Mouse (Mus musculus) spleen, adult 12 weeks (tissue): ENCODE data around the gene C1qtnf2.

Experiments used
- DNase-seq: peaks from one replicate; pipeline ENCODE4 v3.0.0; 2022; ENCODE audit warnings: low spot score

C1qtnf2 gene

GRCm38 (mm10) chr11:43537074-43537473 is 63.0 kb downstream of the C1qtnf2 start:
- no peak for DNase-seq

DNA sequence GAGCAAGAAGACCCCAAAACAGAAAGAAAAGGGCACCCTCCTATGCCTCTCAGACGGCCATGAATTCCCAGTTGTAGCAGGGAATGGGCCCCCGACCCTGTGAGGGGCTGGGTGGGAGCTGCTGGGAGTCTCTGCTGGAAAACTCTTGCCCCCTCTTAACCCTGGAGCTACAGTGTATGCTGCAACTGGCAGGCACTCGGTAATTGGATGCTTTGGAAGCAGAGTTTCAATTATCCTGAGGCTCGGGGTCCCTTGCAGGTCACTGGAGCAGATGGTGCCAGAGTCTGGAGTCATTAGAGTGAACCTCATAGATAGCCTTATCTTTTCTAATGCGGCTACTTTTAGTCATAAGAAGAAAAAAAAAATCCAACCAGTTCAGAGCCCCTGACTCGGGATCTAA is 65.8 kb downstream of the C1qtnf2 start:
- no peak for DNase-seq
